Mouse (Mus musculus): ENCODE results near the gene Gmcl1. TPM values are rescaled to one million over a fixed set of nuclear protein-coding genes. Genes with fewer than 3 reads are reported as not detected.
A peak's percentile ranks its signal among the peaks of the same experiment; 100 is the strongest.

Gene Gmcl1
- total RNA-seq, 2 experiments from 2014 or later: 12.2 to 15.9 TPM

DNA sequence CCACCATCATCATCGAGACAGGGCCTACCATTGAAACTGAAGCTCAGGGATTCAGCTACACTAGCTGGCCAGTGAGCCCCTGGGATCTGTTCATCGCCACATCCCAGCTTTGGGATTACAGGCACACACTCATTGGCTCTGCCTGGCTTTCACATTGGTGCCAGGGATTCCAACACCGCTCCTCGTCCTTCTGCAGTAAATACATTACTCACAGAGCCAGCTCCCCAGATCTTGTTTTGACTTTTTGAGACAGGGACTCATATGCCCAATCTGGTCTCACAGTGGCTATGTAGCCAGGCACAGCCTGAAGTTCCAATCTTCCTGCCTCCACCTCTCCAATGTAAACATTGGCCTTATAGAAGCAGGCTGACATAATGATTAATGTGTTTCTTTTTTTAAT is 3.1 kb upstream of the Gmcl1 start:
- DNase-seq: peak; percentile 10

GRCm38 (mm10) chr6:86732276-86733173 is 658 bp downstream of the Gmcl1 start:
- peak; percentile 58 for DNase-seq

DNA sequence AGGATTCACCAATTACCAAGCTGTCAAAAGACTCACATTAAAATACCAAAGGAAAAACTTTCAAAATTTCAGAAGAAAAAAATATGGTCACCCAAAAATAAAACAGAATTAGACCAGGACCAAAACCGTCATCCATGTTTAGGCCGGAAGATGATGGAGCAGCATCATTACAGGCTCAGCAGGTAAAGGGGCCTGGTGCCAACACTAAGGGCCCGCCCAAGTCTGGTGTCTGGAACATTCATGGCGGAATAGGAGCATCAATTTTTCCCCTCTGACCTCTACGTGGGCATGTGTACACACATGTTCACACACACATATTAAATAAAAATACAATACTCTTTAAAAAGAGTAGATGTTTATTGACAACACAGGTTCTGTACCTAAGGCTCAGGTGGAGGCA is 4.5 kb downstream of the Gmcl1 start:
- no peak for DNase-seq

- no peak for DNase-seq
These were observed 11.2 kb downstream of the Gmcl1 start for GRCm38 (mm10) chr6:86721977-86722376.

- no peak for DNase-seq
These were observed 25.0 kb downstream of the Gmcl1 start for GRCm38 (mm10) chr6:86708072-86708774.

DNA sequence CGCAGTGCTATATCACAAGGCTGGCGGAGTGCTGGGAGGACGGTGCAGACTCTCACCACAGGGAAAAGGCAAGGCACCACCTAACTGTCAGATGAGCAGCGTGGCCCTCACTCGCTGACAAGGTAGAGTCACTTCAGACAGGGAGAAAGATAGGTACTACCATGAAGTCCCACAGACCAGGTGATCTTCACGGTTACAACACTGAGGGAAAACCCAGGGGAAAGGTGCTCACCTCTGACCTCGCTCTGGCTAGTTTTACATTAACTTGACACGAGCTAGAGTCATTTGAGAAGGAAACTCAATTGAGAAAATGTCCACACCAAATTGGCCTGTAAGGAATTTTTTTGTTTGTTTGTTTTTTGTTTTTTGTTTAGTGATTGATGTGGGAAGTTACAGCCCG is 30.6 kb downstream of the Gmcl1 start:
- DNase-seq: no peak

- no peak for DNase-seq
These were observed 35.3 kb downstream of the Gmcl1 start for GRCm38 (mm10) chr6:86697903-86698302.

- no peak for DNase-seq
These were observed 37.0 kb downstream of the Gmcl1 start for GRCm38 (mm10) chr6:86696213-86696612.

DNA sequence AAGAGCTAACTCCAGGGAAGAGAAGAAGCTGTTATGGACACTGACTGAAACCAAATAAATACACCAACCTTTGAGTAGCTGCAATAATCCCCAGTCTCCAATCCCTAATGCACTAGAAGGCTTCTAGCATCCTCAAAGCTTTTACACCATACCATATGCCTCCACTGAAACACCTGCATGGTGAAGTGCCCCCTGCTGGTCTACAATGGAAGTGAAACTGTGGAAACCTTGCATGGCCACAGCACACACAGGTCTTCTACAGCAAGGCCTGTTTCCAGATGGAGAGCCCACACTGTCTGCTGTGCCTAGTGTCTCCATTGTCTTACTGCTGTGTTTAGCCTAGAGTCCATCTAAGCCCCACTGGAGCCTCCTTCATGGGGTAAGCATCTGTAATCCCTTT is 38.7 kb downstream of the Gmcl1 start:
- DNase-seq: peak; percentile 69

DNA sequence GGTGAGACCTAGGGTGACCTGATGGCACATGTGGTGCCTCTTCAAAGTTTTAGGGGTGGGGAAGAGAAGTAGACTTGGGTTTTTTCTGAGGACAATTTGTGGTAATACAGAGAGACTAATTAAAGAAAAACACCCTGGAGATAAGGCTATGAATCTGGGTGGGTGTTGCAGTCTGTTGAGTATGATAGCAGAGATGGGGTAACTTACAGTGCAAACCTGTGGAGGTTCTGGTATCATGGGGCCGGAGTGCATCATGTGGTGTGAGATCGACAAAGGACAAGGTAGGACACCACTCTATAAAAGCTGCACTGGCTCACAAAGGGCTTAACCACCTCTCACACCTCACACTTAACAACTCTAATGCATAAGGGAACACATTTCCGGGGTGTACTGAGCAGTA is 43.5 kb downstream of the Gmcl1 start:
- DNase-seq: no peak

DNA sequence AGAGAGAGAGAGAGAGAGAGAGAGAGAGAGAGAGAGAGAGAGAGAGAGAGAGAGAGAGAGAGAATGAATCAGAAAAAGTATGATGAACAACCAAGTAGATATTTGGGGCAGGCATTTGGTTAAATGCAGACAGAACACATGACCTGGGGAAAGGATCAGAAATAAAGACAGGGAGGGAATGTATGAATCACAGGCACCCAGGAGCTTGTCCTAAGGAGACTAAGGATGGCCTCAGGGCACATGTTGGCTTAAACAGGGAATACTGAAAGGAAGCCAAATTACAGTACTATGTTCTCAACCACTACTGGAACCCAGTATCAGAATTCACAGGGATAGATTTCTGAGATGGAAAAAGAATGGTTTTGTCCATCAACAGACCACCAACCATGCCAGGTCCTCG is 46.2 kb downstream of the Gmcl1 start:
- DNase-seq: no peak

- DNase-seq: no peak
These were observed 48.5 kb downstream of the Gmcl1 start for GRCm38 (mm10) chr6:86684655-86685011.

DNA sequence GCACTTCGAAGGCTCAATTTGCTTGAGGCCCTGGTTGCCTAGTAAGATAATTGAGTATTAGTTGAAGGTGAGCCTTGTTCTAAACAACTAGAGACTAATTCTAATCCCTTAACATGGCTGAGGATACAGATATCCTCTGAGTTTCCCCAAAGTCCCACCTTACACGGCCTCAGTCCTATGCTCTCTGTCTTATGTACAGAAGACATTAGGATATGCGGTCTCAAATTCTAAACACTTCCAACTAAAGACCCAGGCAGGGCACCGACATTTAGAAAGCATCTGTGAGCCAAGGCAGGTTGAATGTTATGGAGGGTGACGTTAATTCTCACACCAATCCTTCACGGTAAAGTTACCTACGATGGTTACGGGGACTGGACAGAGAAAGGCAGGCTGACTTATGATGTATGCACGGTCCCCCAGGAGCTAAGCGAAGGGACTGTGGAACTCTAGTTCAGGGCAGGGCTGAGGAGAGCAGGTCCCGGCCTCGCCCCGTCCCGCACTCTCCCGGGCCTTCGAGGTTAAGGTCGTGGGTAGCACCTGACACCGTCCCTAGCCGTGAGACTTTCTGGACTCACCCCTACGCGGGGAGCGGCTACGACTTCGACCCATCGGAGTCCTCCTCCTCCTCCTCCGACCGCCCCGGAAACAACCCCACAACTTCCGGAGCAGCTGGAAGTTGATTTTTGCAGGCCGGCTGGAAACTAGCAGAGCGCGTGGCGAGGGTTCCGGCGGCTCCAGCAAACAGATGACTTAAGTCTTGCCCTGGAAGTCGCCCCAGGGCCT is 49.1 kb downstream of the Gmcl1 start, which contains the start of gene Snrnp27:
Gene Snrnp27 (minus strand): TSS at position 651 of the 783 bp plus-strand sequence.
- DNase-seq: peak; percentile 95

- DNase-seq: no peak
These were observed 51.9 kb downstream of the Gmcl1 start for GRCm38 (mm10) chr6:86681289-86681688.

DNA sequence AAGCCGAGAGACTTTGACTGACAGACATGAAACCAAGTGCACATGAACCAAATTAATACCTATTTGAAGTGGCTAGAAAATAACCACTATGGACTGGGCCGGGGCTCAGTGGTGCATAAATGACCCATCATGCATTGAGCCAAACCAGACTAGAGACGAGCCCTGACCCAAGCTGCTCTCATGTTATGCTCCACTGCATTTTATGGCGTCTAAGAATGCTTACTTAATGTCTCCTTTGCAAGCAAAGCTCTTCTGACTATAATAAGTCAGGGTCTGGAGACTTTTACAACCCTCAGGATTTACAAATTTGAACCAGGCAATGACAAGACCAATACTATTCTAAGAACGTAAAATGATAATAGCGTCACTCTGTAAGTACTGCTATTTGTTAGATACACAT is 54.8 kb downstream of the Gmcl1 start:
- DNase-seq: no peak

GRCm38 (mm10) chr6:86670873-86671272 is 62.3 kb downstream of the Gmcl1 start:
- DNase-seq: peak; percentile 63

GRCm38 (mm10) chr6:86669240-86669727 is 63.9 kb downstream of the Gmcl1 start:
- peak; percentile 100 for DNase-seq

DNA sequence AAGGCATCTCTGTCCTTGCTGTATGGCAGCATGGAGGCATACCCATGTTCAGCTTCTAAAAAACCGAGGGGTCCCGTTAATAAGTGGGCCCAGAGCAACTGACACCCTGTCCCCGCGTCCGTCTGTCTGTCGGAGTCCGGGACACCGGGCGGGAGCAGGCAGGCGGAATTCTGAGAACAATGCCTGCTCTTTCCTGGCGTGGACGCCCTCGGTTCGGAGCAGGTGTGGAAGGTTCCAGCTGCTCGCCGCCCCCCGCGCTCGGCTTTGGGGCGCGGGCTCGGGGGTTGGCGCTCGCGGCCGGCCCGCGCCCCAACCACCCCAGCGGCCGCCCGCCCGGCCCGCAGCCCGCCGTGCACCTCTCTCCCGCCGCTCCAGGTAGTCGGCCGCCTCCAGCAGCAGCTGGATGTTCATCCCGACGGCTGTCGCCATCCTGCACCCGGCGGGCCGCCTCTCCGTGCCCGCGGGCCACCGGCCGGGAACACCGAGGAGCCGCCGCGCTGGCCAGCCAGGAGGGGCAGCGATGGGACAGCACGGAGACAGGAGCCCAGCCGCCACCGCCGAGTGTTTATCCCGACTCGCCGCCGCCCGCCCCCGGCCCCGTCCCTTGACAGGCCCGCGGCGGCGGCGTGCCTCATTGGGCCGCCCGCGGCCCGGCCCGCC is 64.5 kb downstream of the Gmcl1 start, which contains the start of gene Mxd1:
Gene Mxd1 (minus strand): TSS at position 582 of the 660 bp plus-strand sequence.
- DNase-seq: no peak

DNA sequence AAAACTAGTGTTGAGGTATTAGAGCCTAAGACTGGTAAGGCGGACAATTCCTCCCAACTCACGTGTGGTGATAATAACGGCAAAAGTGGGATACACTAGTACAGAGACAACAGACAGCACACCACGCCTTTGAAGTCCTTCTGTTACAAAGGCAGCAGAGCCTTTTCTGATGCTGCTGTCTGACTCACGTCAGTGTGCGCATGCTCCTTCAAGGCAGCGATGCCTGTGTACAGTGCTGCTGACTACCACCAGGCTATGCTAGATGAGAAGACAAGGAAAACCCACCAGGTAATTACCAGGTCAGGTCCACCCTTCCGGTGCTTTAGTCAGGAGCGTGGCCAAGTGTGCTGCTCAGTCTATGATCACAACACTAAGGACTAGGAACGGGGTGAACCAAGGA is 66.1 kb downstream of the Gmcl1 start:
- no peak for DNase-seq

- DNase-seq: no peak
These were observed 67.4 kb downstream of the Gmcl1 start for GRCm38 (mm10) chr6:86665560-86666307.

- DNase-seq: no peak
These were observed 68.1 kb downstream of the Gmcl1 start for GRCm38 (mm10) chr6:86665076-86665475.

Measured in adrenal gland, postnatal 10 days (tissue).